Mouse (Mus musculus) hindbrain, embryonic 13.5 days (tissue): Measurements from ENCODE around the gene Piwil4. TPM values are rescaled to one million over a fixed set of nuclear protein-coding genes. Genes with fewer than 3 reads are reported as not detected.

Experiments used
- ATAC-seq: fragments of 200-750 bp; cut with Nextera tagmentation; 2 replicates; pipeline ENCODE4 v1.8.0; 2017; ENCODE audit warnings: moderate TSS enrichment; ENCODE audit not compliant: low FRiP score
- H3K27ac ChIP-seq: fragments of 300-500 bp; sonication (generic); 2 replicates; pipeline ENCODE4 v1.5.1; 2015; ENCODE audit warnings: inconsistent platforms, mild to moderate bottlenecking, moderate library complexity
- H3K27me3 ChIP-seq: fragments of 300-500 bp; sonication (generic); 2 replicates; pipeline ENCODE4 v1.6.1; 2015; ENCODE audit warnings: mild to moderate bottlenecking, inconsistent platforms
- H3K36me3 ChIP-seq: fragments of 300-500 bp; sonication (generic); 2 replicates; pipeline ENCODE4 v1.6.1; 2015; ENCODE audit warnings: mild to moderate bottlenecking, inconsistent platforms
- H3K4me1 ChIP-seq: fragments of 300-500 bp; sonication (generic); replicated peaks from 2 replicates; pipeline ENCODE4 v1.6.1; 2015; ENCODE audit warnings: inconsistent platforms
- H3K4me2 ChIP-seq: fragments of 300-500 bp; sonication (generic); 2 replicates; pipeline ENCODE4 v1.6.1; 2015; ENCODE audit warnings: inconsistent platforms, mild to moderate bottlenecking, moderate library complexity
- H3K4me3 ChIP-seq: fragments of 300-500 bp; sonication (generic); 2 replicates; pipeline ENCODE4 v1.5.1; 2015; ENCODE audit warnings: mild to moderate bottlenecking, inconsistent platforms
- H3K9ac ChIP-seq: fragments of 300-500 bp; sonication (generic); 2 replicates; pipeline ENCODE4 v1.6.1; 2015; ENCODE audit warnings: mild to moderate bottlenecking, inconsistent platforms
- H3K9me3 ChIP-seq: fragments of 300-500 bp; sonication (generic); 2 replicates; pipeline ENCODE4 v1.6.1; 2016; ENCODE audit warnings: inconsistent platforms
- WGBS: fragments of 180-500 bp; shearing (Covaris S2); methylation state at CpG from one replicate; pipeline ENCODE4 v1.1.7; 2015; 5-methylcytosine and 5-hydroxymethylcytosine counted together
- polyA plus RNA-seq: library from polyadenylated mRNA; unstranded; fragments of >200 nt; fragmentation: Nextera tagmentation; extraction: Ambion mirVana; gene quantifications from 2 replicates; pipeline ENCODE4 v1.2.1, GENCODE M21; 2015

Piwil4 gene
- polyA plus RNA-seq, 1 experiment from 2014 or later: 0.30 TPM

DNA sequence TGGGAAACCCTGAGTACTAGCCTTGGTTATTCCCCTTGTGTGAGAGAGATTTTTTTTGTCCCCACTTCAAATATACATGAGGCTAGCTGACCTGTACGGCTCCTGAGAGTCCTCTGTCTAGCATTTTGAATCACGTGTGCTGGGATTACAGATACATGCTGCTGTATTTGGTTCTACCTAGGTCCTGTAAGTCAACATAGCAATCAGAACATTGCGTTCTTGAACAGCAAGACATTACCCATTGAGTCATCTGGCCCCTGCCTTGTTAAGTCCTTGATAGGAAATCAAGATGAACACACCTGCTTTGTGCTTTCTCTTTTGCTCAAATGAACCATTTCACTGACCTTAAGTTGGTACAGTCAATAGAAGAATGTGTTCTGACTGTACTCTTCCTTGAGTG is 13.9 kb upstream of the Piwil4 start:
- Histone ChIP-seq H3K4me1 (peaks cover 16% of the 10 kb centered on the region), H3K36me3 (no peaks in the 10 kb centered on the region), H3K9me3 (no peaks in the 10 kb centered on the region), H3K4me3 (no peak overlapping the region), H3K9ac (no peak overlapping the region), H3K27me3 (peaks cover 18% of the 10 kb centered on the region), H3K27ac (no peak overlapping the region), H3K4me2 (no peak overlapping the region)
- 91% methylated on average over 3 of the region's 3 CpGs for WGBS
- no peak for ATAC-seq

DNA sequence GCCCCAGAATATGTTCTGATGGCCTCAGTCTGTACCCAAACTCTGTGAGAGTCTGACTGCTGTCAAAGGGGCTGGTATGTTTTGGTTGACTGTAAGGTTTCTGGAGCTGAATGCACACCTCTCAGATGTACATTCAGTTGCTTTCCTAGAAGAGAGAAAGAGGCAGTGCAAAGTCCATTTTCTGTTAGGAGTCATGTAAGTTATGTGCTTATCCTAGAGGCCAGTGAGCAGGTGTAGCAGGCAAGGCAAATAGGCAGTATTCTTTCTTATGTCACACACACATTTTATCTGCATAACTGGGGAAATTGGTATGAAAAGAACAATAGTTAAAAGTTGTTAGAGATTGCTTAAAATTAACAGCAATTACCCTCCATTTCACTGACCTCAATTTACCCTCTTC is 13.4 kb upstream of the Piwil4 start:
- Histone ChIP-seq H3K27ac (no peak overlapping the region), H3K4me3 (no peak overlapping the region), H3K9me3 (no peaks in the 10 kb centered on the region), H3K4me1 (peaks cover 16% of the 10 kb centered on the region), H3K36me3 (no peaks in the 10 kb centered on the region), H3K27me3 (peaks cover 22% of the 10 kb centered on the region), H3K9ac (no peak overlapping the region), H3K4me2 (no peak overlapping the region)
- no peak for ATAC-seq

DNA sequence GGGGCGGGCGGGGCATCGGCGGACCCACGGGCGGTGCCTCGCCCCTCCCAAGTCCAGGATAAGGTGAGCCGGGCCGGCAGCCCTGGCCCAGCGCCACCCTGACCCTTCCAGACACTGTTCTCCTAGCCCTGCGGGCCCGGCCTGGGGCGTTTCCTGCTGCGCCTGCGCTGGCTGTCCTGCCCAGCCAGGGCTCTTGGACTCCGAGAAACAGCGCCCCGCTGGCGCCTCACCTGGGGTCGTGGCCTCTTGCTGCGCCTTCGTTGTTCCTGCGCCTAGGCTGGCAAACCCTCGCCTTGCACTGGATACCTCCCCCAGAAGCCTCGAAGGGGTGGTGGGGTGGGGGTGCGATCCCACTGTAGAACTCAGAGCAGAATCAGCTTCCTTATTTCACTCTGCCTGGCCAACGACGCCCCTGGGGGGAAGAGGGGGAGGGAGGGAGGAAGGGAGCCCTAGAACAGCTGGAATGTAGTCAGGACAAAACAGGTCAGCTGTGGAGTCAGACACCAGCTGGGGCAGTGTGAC is 11.5 kb upstream of the Piwil4 start, which contains the start of gene Fut4:
Fut4 (minus strand) TSS at position 393 of the 522 bp plus-strand sequence.
- Histone ChIP-seq H3K4me3 (peak within 1 kb of the TSS; percentile 56), H3K9me3 (no peaks in the 10 kb centered on the region), H3K4me2 (peak within 1 kb of the TSS; percentile 86), H3K27ac (no peak within 1 kb of the TSS; the same call in 1 of the 2 replicates), H3K9ac (peak within 1 kb of the TSS; percentile 76), H3K4me1 (peaks cover 16% of the 10 kb centered on the region), H3K27me3 (peaks cover 22% of the 10 kb centered on the region), H3K36me3 (no peaks in the 10 kb centered on the region)
- under 1% methylated on average over 23 of the region's 28 CpGs for WGBS
- peak; percentile 89 for ATAC-seq

DNA sequence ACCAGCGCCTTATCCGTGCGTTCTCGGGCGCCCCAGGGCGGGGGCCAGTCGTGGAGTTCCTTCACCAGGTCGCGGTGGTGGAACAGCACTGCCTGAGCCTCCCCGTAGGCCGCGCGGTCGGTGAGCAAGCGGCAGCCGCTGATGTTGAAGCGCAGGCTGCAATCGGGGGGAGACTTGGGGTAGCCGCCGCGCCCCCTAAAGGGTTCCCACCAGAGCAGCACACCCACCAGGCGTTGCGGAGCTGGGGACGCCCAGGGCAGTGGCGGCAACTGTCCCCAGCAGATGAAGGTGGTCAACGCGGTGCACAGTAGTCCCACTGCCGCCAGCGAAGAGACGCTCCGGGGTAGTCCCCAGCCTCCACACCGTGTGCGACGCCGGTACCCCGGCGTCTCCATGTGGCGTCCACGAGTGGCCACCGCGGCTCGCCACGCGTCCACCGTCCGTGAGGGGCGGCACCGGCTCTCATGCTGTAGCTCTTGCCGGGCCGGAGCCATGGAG is 11.0 kb upstream of the Piwil4 start:
- H3K27me3 ChIP-seq: peaks cover 22% of the 10 kb centered on the region
- H3K4me3 ChIP-seq: peak overlapping the region; percentile 56
- peaks cover 16% of the 10 kb centered on the region for H3K4me1 ChIP-seq
- no peak overlapping the region; the same call in 1 of the 2 replicates for H3K27ac ChIP-seq
- H3K9me3 ChIP-seq: no peaks in the 10 kb centered on the region
- H3K36me3 ChIP-seq: no peaks in the 10 kb centered on the region
- WGBS: under 1% methylated on average over 48 of the region's 50 CpGs
- peak; percentile 90 for ATAC-seq
- peak overlapping the region; percentile 86 for H3K4me2 ChIP-seq
- H3K9ac ChIP-seq: peak overlapping the region; percentile 76

DNA sequence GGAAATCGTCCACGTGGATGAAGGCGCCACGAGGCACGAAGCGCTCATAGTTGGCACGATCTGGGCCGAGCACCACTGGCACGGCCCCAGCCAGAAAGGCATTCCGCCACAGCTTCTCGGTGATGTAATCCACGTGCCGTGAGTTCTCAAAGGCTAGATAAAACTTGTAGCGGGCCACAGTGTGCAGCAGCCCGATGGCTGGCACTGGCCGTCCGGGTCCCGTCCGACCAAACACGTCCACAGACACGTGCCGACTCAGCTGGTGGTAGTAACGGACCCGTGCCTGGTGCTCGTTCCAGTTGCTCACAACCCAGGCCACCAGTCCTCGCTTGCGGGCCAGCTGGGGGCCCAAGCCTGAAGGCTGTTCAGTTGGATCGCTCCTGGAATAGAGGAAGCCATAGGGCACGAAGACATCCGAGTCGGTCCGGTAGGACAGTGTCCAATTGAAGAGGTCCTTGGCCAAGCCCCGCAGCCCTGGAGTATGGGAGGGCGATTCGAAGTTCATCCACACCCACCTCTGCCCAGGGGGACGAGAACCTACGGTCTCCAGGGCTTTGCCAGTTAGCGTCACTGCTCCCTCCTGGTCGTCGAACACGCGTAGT is 10.5 kb upstream of the Piwil4 start:
- ATAC-seq: peak; percentile 33
- peaks cover 22% of the 10 kb centered on the region for H3K27me3 ChIP-seq
- 60% methylated on average over 42 of the region's 42 CpGs for WGBS
- peaks cover 16% of the 10 kb centered on the region for H3K4me1 ChIP-seq
- H3K9me3 ChIP-seq: no peaks in the 10 kb centered on the region
- H3K4me2 ChIP-seq: peak overlapping the region; percentile 86
- H3K36me3 ChIP-seq: no peaks in the 10 kb centered on the region
- H3K9ac ChIP-seq: peak overlapping the region; percentile 76
- H3K4me3 ChIP-seq: peak overlapping the region; percentile 56
- no peak overlapping the region for H3K27ac ChIP-seq

DNA sequence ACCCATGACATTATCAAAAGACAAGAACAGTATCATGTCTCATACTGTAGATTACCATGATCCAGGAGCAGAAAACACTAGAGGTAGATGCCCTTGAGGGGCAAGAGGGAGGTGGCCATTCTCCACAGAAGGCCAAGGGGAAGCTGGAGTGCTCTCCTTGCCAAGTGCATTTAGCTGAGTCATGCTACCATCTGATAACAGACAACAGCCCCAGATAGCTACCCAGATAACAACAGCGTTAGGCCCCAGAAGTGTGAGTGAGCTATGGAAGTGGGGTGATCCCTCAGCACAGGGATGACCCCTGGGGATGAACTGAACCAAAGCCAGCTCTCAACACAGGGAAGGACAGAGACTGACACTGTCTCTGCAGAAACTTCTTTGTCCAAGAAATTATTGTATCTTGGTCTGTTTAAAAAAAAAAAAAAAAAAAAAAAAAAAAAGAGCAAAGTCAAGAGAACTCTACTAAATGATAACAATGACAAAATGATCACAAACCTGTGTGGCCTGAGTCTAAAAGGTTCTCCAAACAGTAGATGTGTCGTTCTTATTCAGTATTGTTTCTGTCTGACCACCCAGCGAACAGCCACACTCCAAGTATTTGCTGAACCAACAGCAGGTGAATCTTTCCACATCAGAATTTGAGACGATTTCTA is 909 bp downstream of the Piwil4 start:
- no peak for ATAC-seq
- no peaks in the 10 kb centered on the region for H3K9me3 ChIP-seq
- H3K4me3 ChIP-seq: no peak overlapping the region
- no peak overlapping the region for H3K27ac ChIP-seq
- WGBS: 84% methylated on average over 4 of the region's 4 CpGs
- H3K9ac ChIP-seq: no peak overlapping the region
- H3K36me3 ChIP-seq: no peaks in the 10 kb centered on the region
- H3K4me2 ChIP-seq: no peak overlapping the region
- H3K4me1 ChIP-seq: no peaks in the 10 kb centered on the region
- H3K27me3 ChIP-seq: no peaks in the 10 kb centered on the region

DNA sequence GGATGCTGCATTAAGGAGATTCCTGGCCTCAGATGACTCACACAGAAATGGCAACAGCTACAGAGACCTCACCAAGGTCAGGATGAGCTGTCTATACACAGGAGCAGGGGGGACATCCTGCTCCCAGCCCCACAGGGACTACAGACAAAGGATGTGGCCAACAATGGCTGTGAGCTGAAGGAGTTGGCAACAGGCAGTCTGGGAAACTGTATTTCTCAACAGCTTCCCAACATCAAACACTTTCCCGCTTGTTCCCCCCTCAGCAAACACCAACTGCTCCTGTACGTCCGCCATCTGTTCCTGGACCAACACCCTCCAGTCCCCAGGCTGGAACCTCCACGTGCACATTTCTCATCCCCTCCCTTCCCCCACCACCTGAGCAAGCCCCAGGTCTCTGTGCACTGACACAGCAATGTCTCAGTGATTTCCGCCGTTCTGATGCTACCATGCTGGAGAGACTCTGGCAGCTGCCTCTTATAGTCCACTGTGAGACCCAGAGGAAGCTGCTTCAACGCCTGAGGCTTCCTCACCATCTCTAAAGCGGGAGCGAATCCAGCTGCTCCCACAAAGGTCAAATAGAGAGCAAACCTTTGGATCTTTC is 9.5 kb downstream of the Piwil4 start:
- Histone ChIP-seq H3K4me3 (no peak overlapping the region), H3K4me2 (no peak overlapping the region), H3K9me3 (no peaks in the 10 kb centered on the region), H3K27ac (no peak overlapping the region), H3K4me1 (peaks cover 6% of the 10 kb centered on the region; the same call in 1 of the 2 replicates), H3K27me3 (peaks cover 19% of the 10 kb centered on the region), H3K9ac (no peak overlapping the region), H3K36me3 (no peaks in the 10 kb centered on the region)
- peak; percentile 43; the same call in 1 of the 2 replicates for ATAC-seq
- 38% methylated on average over 9 of the region's 9 CpGs for WGBS

DNA sequence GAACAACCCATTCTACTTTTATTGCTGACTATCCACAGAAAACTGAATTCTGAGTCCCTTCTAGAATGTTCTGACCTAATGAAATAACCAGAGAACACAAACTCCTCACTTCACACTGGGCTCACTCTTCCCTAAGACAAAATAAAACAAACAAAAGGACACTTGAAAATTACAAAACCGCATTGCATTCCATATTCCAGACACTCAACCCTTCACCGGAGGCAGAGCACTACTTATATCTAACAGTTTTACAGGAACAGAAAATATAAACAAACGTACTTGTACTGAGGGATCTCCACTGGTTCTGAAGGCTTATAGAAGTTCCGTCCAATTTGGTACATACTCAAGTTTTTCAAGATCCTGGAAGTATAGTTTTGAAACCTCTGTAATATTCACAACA is 12.2 kb downstream of the Piwil4 start:
- H3K4me3 ChIP-seq: no peak overlapping the region
- no peak overlapping the region for H3K27ac ChIP-seq
- H3K27me3 ChIP-seq: peaks cover 42% of the 10 kb centered on the region
- H3K4me2 ChIP-seq: no peak overlapping the region
- H3K9ac ChIP-seq: no peak overlapping the region
- H3K36me3 ChIP-seq: no peaks in the 10 kb centered on the region
- ATAC-seq: no peak
- H3K9me3 ChIP-seq: no peaks in the 10 kb centered on the region
- peaks cover 6% of the 10 kb centered on the region; the same call in 1 of the 2 replicates for H3K4me1 ChIP-seq
- 87% methylated on average over 4 of the region's 4 CpGs for WGBS

DNA sequence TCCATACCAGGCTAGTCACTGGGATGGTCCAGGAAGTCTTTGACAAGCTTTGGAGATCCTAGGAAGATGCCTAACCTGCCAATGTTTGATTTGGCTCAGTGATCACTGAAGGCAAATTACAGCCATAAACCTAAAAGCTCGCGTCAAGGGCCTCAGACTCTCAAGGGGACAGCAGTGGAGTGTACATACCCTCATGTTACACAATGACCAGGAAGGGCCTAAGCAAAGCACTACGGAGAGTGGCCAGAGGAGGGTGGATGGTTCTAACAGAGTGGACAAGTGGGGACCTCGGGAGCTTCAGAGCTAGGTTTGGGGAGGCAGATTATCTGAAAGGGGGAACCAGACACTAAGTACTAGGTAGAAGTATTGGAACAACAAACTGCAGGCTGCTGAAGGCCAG is 13.9 kb downstream of the Piwil4 start:
- Histone ChIP-seq H3K27ac (no peak overlapping the region), H3K9me3 (no peaks in the 10 kb centered on the region), H3K9ac (no peak overlapping the region), H3K27me3 (peaks cover 47% of the 10 kb centered on the region), H3K4me3 (no peak overlapping the region), H3K4me2 (no peak overlapping the region), H3K36me3 (no peaks in the 10 kb centered on the region), H3K4me1 (peaks cover 6% of the 10 kb centered on the region; the same call in 1 of the 2 replicates)
- 94% methylated on average over 4 of the region's 4 CpGs for WGBS
- no peak for ATAC-seq

DNA sequence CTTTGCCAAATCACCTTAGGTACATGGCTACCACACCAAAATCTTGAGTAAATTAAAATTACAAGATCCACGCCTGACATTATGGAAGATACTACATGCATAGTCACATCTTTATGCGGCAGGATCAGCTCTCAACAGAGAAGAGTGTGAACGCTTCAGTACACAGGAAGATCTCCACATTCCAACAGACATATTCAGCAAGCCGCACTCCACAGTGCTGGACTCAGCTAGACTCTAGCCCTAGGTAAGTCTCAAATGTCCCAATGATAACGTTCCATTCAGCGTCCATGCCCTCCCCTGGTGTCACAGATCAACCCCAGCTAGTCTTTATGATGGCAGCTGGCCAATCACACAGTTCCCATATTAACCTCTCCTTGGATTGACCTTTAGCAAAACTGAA is 14.5 kb downstream of the Piwil4 start:
- no peak overlapping the region for H3K9ac ChIP-seq
- no peaks in the 10 kb centered on the region for H3K36me3 ChIP-seq
- H3K27me3 ChIP-seq: peaks cover 53% of the 10 kb centered on the region
- no peak overlapping the region for H3K4me3 ChIP-seq
- no peak for ATAC-seq
- no peak overlapping the region for H3K27ac ChIP-seq
- peaks cover 3% of the 10 kb centered on the region; the same call in 1 of the 2 replicates for H3K4me1 ChIP-seq
- no peaks in the 10 kb centered on the region for H3K9me3 ChIP-seq
- 92% methylated on average over 6 of the region's 6 CpGs for WGBS
- no peak overlapping the region for H3K4me2 ChIP-seq

DNA sequence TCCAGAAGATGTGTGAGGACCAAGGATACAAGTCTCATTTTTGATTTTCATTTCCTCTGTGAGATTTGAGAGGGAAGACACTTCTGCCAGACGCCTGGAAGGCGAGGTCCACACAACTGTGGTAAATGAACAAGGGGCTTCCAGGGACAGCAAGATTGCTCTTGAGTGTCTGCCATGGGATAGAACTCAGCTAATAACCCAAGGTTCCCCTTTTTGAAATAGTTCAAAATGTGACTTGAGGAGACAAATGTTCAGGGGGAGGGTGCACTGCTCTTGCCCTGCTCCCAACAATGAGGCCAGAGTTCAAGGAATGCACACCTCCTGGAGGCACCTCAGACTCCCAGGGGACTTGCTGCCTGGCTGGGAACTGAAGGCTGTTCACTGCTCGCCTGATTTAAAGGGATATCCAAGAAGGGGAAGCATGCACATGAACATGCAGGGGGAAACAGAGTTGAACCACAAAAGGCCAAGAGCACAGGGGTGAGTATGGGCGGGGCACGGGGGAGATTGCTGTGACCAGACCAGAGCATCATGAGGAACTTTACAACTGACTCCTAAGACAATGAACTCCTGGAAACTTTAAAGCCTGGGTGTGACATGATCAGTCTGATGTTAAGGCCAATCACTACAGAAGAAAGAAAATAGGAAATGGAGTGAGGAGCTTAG is 15.6 kb downstream of the Piwil4 start:
- Histone ChIP-seq H3K36me3 (no peaks in the 10 kb centered on the region), H3K4me1 (no peaks in the 10 kb centered on the region), H3K27ac (no peak overlapping the region), H3K9ac (no peak overlapping the region), H3K4me3 (no peak overlapping the region), H3K4me2 (no peak overlapping the region), H3K27me3 (peaks cover 60% of the 10 kb centered on the region), H3K9me3 (no peaks in the 10 kb centered on the region)
- no peak for ATAC-seq
- 80% methylated on average over 5 of the region's 5 CpGs for WGBS

DNA sequence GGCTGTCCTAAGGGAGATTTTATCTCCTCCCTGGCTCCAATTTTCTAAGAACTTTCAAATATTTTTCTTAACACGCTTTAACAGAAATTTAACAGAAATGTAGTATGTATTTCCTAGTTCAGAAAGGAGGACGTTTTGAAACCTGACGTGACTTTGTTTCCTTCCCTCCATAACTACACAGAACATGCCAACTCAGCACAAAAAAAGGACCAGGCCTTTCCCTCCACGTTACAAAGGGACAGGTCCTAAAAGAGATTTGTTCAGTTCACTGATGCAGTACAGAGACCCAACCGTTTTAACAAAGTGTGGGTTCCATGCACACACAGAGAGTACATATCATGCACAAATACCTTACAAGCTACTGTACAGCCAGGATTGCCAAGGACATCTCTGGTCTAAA is 18.9 kb downstream of the Piwil4 start:
- H3K4me1 ChIP-seq: no peaks in the 10 kb centered on the region; the same call in 1 of the 2 replicates
- H3K27me3 ChIP-seq: peaks cover 60% of the 10 kb centered on the region

More for the DNA sequence above, 18.9 kb downstream of the Piwil4 start:
- no peaks in the 10 kb centered on the region for H3K9me3 ChIP-seq
- no peak overlapping the region for H3K4me3 ChIP-seq
- H3K9ac ChIP-seq: no peak overlapping the region
- H3K36me3 ChIP-seq: no peaks in the 10 kb centered on the region
- WGBS: 76% methylated on average over 5 of the region's 5 CpGs
- no peak overlapping the region for H3K4me2 ChIP-seq
- H3K27ac ChIP-seq: no peak overlapping the region
- ATAC-seq: no peak
